Mouse (Mus musculus): ENCODE data around the gene Haus3. TPM values are rescaled to one million over a fixed set of nuclear protein-coding genes. Genes with fewer than 3 reads are reported as not detected.
A peak's percentile ranks its signal among the peaks of the same experiment; 100 is the strongest.

The Haus3 gene
- 85.7 and 94.2 TPM in 2 replicates for total RNA-seq (2014; fragmentation: Nextera tagmentation)
- total RNA-seq (2017) = 111 and 121 TPM in 2 replicates
- polyA plus RNA-seq (2012) = 1.3 and 2.0 TPM in 2 replicates

DNA sequence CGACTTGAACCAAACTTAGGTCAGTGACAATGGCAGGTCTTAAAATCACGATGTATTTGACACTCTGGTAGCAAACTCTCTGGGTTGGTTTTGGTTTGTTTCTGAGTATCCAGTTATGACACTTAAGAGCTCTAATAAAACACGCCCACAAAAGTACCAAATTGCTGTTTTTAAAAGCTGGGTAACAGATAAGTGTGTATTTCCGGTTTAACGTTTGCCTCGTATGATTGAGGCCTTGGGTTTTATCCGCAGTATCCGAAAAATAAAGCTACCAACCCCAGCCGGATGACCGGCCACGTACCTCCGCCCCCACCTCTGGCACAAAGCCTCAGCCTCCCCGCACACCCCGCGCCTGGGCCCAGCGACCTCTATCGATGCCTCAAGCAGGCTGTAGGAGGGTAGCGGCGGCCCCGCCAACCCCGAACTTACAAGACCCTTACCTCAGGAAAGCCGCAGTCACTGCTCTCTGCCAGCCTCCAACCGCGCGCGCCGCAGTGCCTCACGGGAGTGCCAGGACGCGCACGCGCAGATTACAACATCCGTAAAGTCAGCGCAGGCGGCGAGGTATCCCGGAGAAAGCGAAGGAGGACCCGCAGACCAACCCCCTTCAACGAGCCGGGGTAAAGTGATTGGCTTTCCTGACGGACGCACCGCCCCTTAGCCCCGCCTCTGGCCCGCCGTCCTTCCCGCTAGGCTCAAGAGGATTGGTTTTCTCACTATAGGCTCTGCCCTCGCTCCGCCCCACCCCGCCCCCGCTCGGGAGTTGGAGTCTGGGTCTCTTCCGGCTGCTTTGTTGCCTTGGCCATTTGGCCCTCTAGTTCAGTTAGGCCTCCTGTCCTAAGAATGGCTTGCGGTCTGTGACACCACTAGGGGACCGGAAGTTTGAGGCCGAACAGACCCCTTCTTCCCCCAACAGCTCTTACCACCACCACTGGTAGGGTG, at the start of gene Haus3, which contains the start of gene Poln:
Haus3 (minus strand) TSS at position 578 of the 942 bp plus-strand sequence.
Poln (minus strand) TSS at position 499 of the 942 bp plus-strand sequence.
- H3K9me3 ChIP-seq (replicated peaks) = no peaks in the 10 kb centered on the region
- no peaks in the 10 kb centered on the region; the same call in 1 of the 2 replicates for H3K27me3 ChIP-seq (ENCODE audit: insufficient read depth, low read length)
- H3K36me3 ChIP-seq (replicated peaks) = peaks cover 17% of the 10 kb centered on the region
- DNase-seq (ENCODE audit: low spot score) (peak; percentile 96), ATAC-seq (ENCODE audit: extremely low read depth, insufficient number of reproducible peaks, low FRiP score, poor library complexity, severe bottlenecking) (peak; percentile 99)
- TF ChIP-seq GATA1 (IDR thresholded peaks at IDR 0.05; ENCODE audit: borderline replicate concordance, low read length) (no peak), CTCF (IDR thresholded peaks at IDR 0.05; ENCODE audit: low read depth, low read length) (no peak), POLR2AphosphoS5 (IDR thresholded peaks at IDR 0.05; ENCODE audit: insufficient replicate concordance, low read depth, low read length) (no peak), TAL1 (conservative IDR thresholded peaks at IDR 0.05; ENCODE audit: low read depth, low read length) (no peak), GATA2 (IDR thresholded peaks at IDR 0.05; ENCODE audit: borderline replicate concordance, low read depth, low read length) (no peak)
- H3K4me3 ChIP-seq (ENCODE audit: low read depth, low read length) = peak within 1 kb of the TSS; percentile 85
- H3K4me1 ChIP-seq (ENCODE audit: insufficient read depth, low read depth, low read length) = peaks cover 30% of the 10 kb centered on the region

DNA sequence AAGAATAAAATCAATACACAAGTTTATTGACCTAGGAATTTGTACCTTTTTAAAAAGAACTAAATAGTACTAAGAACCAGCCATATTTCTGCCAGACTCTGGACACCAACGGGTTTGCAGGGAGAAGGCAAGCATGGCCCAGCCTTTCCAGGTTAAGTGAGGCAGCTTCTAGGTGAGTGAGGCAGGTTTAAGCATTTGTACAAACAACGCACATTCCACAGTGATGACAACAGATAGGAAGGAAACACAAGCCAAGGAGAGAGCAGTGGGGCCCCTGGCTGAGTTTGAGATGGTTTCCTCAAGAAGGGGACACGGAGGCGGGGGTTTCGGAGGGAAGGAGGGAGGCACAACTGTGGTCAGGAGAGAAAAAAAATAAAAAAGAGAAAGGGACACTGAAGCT, 49.3 kb upstream of the Haus3 start:
- H3K4me3 ChIP-seq (ENCODE audit: low read depth, low read length) = no peak overlapping the region
- H3K4me1 ChIP-seq (ENCODE audit: insufficient read depth, low read depth, low read length) = no peaks in the 10 kb centered on the region
- no peak for TF ChIP-seq TAL1 (conservative IDR thresholded peaks at IDR 0.05; ENCODE audit: low read depth, low read length)
- no peak for TF ChIP-seq CTCF (IDR thresholded peaks at IDR 0.05; ENCODE audit: low read depth, low read length)
- TF ChIP-seq GATA1 (IDR thresholded peaks at IDR 0.05; ENCODE audit: borderline replicate concordance, low read length) = no peak
- TF ChIP-seq GATA2 (IDR thresholded peaks at IDR 0.05; ENCODE audit: borderline replicate concordance, low read depth, low read length) = no peak
- no peak for TF ChIP-seq POLR2AphosphoS5 (IDR thresholded peaks at IDR 0.05; ENCODE audit: insufficient replicate concordance, low read depth, low read length)
- peaks cover 26% of the 10 kb centered on the region for H3K27me3 ChIP-seq (ENCODE audit: insufficient read depth, low read length)
- no peaks in the 10 kb centered on the region for H3K36me3 ChIP-seq (replicated peaks)
- ATAC-seq (ENCODE audit: extremely low read depth, insufficient number of reproducible peaks, low FRiP score, poor library complexity, severe bottlenecking) (no peak), DNase-seq (ENCODE audit: low spot score) (no peak)
- H3K9me3 ChIP-seq (replicated peaks) = no peaks in the 10 kb centered on the region

GRCm38 (mm10) chr5:34217756-34218155, 48.4 kb upstream of the Haus3 start:
- no peaks in the 10 kb centered on the region for H3K4me1 ChIP-seq (ENCODE audit: insufficient read depth, low read depth, low read length)
- H3K27me3 ChIP-seq (ENCODE audit: insufficient read depth, low read length) = peaks cover 26% of the 10 kb centered on the region
- DNase-seq (ENCODE audit: low spot score) (no peak), ATAC-seq (ENCODE audit: extremely low read depth, insufficient number of reproducible peaks, low FRiP score, poor library complexity, severe bottlenecking) (no peak)
- H3K36me3 ChIP-seq (replicated peaks) = no peaks in the 10 kb centered on the region
- no peak overlapping the region for H3K4me3 ChIP-seq (ENCODE audit: low read depth, low read length)
- no peak for TF ChIP-seq GATA1 (IDR thresholded peaks at IDR 0.05; ENCODE audit: borderline replicate concordance, low read length)
- TF ChIP-seq GATA2 (IDR thresholded peaks at IDR 0.05; ENCODE audit: borderline replicate concordance, low read depth, low read length) = no peak
- TF ChIP-seq CTCF (IDR thresholded peaks at IDR 0.05; ENCODE audit: low read depth, low read length) = no peak
- TF ChIP-seq TAL1 (conservative IDR thresholded peaks at IDR 0.05; ENCODE audit: low read depth, low read length) = no peak
- TF ChIP-seq POLR2AphosphoS5 (IDR thresholded peaks at IDR 0.05; ENCODE audit: insufficient replicate concordance, low read depth, low read length) = no peak
- H3K9me3 ChIP-seq (replicated peaks) = no peaks in the 10 kb centered on the region

DNA sequence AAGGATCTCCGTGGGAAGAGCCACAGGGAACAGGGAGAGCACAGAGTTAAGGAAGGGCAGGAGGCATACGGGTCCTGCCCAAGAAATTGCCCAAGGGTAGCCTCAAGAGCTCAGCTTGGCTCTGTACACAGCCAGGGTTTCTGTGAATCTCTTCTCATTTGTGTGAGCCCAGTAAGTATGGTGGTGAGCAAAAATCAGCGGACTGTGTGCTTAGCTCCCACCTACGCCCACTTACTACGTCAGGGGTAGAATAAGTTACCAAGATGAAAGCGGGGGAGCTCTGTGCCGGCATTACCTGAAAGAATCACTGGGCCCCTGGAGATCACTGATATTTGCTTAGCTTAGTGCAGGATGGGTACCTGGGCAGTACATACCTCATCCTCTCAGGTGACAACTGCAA, 46.7 kb upstream of the Haus3 start:
- Histone ChIP-seq H3K27me3 (ENCODE audit: insufficient read depth, low read length) (peaks cover 33% of the 10 kb centered on the region), H3K36me3 (replicated peaks) (no peaks in the 10 kb centered on the region), H3K4me3 (ENCODE audit: low read depth, low read length) (no peak overlapping the region), H3K9me3 (replicated peaks) (no peaks in the 10 kb centered on the region), H3K4me1 (ENCODE audit: insufficient read depth, low read depth, low read length) (no peaks in the 10 kb centered on the region)
- ATAC-seq (ENCODE audit: extremely low read depth, insufficient number of reproducible peaks, low FRiP score, poor library complexity, severe bottlenecking) = no peak
- TF ChIP-seq GATA1 (IDR thresholded peaks at IDR 0.05; ENCODE audit: borderline replicate concordance, low read length) (no peak), CTCF (IDR thresholded peaks at IDR 0.05; ENCODE audit: low read depth, low read length) (no peak), TAL1 (conservative IDR thresholded peaks at IDR 0.05; ENCODE audit: low read depth, low read length) (no peak), POLR2AphosphoS5 (IDR thresholded peaks at IDR 0.05; ENCODE audit: insufficient replicate concordance, low read depth, low read length) (no peak), GATA2 (IDR thresholded peaks at IDR 0.05; ENCODE audit: borderline replicate concordance, low read depth, low read length) (no peak)
- no peak for DNase-seq (ENCODE audit: low spot score)

DNA sequence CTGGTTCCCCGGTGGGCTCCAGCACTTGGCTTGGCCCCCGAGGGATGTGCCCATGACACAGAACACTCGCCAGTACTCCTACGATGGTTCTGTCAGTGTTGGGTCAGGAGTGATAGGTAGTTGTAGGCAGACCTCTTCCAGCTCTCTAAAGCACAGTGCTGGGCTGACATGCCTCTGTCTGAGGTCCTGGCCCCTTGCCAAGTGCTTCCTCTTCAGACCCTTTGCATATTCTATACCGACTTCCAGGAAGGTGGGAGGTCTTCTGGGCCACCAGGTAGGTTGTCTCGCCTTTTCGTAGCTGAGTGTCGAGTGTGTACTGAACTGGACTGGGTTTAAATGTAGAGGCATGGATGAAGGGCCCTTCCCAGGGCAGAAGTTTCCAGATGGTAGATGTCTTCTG, 44.3 kb upstream of the Haus3 start:
- DNase-seq (ENCODE audit: low spot score) = no peak
- TF ChIP-seq GATA1 (IDR thresholded peaks at IDR 0.05; ENCODE audit: borderline replicate concordance, low read length) (no peak), TAL1 (conservative IDR thresholded peaks at IDR 0.05; ENCODE audit: low read depth, low read length) (no peak), POLR2AphosphoS5 (IDR thresholded peaks at IDR 0.05; ENCODE audit: insufficient replicate concordance, low read depth, low read length) (no peak), GATA2 (IDR thresholded peaks at IDR 0.05; ENCODE audit: borderline replicate concordance, low read depth, low read length) (no peak), CTCF (IDR thresholded peaks at IDR 0.05; ENCODE audit: low read depth, low read length) (no peak)
- H3K4me1 ChIP-seq (ENCODE audit: insufficient read depth, low read depth, low read length) = no peaks in the 10 kb centered on the region
- ATAC-seq (ENCODE audit: extremely low read depth, insufficient number of reproducible peaks, low FRiP score, poor library complexity, severe bottlenecking) = no peak
- H3K36me3 ChIP-seq (replicated peaks) = no peaks in the 10 kb centered on the region
- H3K27me3 ChIP-seq (ENCODE audit: insufficient read depth, low read length) = peaks cover 41% of the 10 kb centered on the region
- no peaks in the 10 kb centered on the region for H3K9me3 ChIP-seq (replicated peaks)
- no peak overlapping the region for H3K4me3 ChIP-seq (ENCODE audit: low read depth, low read length)

DNA sequence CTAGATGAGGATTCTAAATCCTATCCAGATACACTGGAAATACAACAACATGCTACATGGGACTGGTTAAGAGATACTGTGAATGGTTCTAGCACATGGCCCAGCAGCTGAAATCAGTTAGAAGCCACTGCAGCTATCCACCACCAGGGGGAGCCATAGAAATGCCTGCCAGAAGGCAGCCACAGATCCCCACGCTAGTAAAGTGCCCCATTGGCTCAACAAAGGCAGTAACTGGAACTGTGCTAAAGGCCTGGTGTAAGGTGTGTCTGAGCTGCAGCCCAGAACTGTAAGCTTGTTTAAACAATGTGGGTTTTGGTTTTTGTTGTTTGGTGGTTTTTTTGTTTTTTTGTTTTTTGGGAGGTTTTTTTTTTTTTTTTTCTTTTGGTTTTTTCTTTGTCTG, 41.0 kb upstream of the Haus3 start:
- peaks cover 48% of the 10 kb centered on the region for H3K27me3 ChIP-seq (ENCODE audit: insufficient read depth, low read length)
- H3K4me3 ChIP-seq (ENCODE audit: low read depth, low read length) = no peak overlapping the region
- H3K9me3 ChIP-seq (replicated peaks) = no peaks in the 10 kb centered on the region
- no peaks in the 10 kb centered on the region for H3K36me3 ChIP-seq (replicated peaks)
- no peaks in the 10 kb centered on the region for H3K4me1 ChIP-seq (ENCODE audit: insufficient read depth, low read depth, low read length)
- no peak for TF ChIP-seq POLR2AphosphoS5 (IDR thresholded peaks at IDR 0.05; ENCODE audit: insufficient replicate concordance, low read depth, low read length)
- peak; percentile 91 for TF ChIP-seq CTCF (IDR thresholded peaks at IDR 0.05; ENCODE audit: low read depth, low read length)
- peak; percentile 62 for DNase-seq (ENCODE audit: low spot score)
- no peak; the same call in 1 of the 2 replicates for ATAC-seq (ENCODE audit: extremely low read depth, insufficient number of reproducible peaks, low FRiP score, poor library complexity, severe bottlenecking)
